Mouse (Mus musculus) embryo, embryonic 11.5 days (tissue): ENCODE data around the gene Pdcd4.
"Not testable (repeated sequence)": the region's sequence is repeated elsewhere in the genome, so short reads cannot be mapped to it uniquely, and the experiment has no call there.

ENCODE experiments used
- DNase-seq: peaks from one replicate; pipeline ENCODE4 v3.0.0-alpha.2; 2012; ENCODE audit warnings: low read depth, low spot score

The Pdcd4 gene

DNA sequence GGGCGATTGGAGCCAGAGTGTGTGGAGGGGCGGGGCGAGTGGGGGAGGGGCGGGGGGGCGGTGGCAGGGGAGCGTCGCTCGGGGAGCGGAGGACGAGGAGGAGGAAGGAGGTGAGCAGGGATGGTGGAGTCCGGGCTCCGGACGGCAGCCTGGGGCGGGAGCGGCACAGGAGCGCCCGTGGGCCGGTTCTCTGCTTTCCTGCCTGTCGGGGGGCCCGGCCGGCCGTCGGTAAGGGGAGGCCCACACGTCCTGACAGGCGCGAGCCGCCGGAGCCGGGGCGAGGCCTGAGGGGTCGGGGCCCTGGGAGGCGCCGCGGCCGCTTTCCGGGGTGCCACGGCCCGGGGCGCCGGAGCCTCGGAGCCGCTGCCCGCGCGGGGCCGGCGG lies 52.7 kb downstream of the Pdcd4 start:
- no peak for DNase-seq

DNA sequence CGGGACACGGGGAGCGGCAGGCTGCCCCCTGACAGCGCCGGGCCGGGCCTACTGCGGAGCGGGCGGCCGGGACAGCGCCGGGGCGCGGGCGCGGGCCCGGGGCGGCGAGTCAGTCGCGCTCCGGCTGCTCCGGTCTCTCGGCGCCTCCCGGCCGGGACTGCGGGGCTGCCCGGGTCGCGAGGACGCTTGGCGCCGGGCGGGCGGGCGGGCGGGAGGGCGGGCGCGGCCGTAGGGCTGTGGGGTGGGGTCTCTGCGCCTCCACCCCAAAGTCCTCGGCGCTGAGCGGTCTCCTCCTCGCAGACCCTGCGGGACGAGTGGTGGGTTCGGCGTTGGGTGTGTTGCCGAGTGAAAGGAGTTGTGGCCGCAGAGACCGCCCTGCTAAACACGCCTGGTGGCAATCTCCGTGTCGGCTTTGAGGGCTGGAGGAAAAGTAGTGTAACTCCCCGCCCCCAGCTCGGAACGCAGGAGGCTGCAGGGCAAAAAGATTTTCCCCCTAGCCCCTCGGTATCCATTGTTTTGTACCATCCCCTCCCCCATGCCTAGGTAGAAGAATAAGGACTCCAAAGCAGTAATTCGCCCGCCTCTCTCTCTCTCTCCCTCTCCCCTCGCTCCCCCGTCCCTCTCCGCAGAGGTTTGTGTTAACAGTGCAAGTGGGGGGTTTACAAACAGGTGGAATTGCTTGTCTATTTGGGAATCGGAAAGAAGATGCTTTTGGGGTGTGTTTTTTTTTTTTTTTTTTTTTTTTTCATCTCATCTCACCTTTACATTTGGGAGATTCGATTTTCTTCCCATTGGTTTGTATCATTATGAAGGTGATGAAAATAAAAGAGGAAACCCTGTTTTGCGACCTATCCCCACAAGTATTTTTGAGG lies 53.4 kb downstream of the Pdcd4 start:
- no peak for DNase-seq

DNA sequence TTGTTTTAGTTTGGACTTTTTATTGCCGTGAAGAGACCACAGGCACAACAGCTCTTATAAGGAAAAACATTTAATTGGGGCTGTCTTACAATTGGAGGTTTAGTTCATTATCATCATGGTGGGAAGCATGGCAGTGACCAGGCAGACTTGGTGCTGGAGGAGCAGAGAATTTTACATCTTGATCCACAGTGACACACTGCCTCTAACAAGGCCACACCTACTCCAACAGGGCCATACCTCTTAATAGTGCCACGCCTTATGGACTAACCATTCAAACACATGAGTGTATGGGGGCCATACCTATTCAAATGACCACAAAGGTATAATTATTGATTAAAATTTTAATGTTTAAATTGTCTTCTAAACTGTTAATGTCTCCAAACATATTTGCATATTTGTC lies 65.5 kb downstream of the Pdcd4 start:
- DNase-seq, result no peak

DNA sequence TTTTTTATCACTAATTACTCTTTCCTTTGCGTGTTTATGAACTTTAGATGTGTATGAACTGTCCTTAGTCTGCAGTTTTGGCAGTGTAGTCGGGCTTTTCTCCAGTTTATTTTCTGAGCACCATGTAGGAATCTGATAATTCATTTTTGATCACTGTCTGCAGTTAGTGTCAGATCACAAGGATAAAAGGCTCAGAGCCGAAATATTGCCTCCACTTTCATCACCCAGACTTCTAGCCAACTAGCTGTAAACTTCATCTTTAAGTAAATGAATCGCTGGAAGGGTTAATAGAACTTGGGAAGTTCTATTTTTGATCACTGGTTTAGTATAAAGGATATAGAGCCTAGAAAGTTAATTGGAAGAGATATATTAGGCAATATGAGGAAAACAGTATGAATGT lies 70.5 kb downstream of the Pdcd4 start:
- DNase-seq, result no peak

DNA sequence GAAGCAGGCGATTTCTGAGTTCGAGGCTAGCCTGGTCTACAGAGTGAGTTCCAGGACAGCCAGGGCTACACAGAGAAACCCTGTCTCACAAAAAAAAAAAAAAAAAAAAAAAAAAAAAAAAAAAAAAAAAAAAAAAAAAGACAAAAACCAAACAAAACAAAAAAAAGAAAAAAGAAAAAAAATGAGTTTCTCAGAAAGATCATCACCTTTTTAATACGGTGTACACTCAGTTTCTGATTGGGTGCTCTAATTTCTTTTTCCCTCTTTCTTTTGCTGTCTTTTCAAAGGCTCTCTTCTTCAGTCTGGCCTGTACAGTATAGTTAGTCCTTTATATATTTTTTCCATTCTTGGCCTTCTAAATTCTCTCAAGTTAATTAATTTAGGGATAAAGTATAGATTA lies 72.3 kb downstream of the Pdcd4 start:
- not testable (repeated sequence) for DNase-seq

DNA sequence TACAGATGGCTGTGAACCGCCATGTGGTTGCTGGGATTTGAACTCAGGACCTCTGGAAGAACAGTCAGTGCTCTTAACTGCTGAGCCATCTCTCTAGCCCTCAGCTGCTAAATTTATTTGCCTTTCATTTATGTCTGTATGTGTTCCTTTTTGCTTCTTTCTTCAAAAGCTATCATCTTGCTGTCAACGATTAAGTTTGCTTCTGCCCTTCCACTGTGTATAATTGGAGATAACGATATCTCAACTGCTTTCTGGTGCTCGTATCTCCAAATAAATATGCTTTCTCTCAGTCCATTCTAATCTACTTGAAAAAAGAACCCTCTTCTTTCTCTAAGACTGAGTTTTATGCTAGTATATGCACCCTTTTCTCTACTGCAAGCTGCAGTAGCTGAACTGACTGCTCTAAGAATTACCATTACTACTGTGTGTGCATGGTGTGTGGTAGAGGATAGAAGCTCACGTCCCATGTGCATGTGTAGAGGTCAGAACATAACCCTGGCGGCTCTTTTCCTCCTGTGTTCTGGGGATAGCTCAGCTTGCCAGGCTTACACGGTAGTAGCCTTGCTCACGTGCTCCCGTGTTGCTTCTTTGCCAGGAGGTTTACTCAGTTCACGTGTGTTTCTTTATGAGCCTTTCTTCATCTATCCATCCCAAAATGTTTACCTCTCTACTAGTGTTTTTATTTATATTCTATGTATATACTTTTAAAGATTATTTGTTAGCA lies 73.0 kb downstream of the Pdcd4 start:
- no peak for DNase-seq

DNA sequence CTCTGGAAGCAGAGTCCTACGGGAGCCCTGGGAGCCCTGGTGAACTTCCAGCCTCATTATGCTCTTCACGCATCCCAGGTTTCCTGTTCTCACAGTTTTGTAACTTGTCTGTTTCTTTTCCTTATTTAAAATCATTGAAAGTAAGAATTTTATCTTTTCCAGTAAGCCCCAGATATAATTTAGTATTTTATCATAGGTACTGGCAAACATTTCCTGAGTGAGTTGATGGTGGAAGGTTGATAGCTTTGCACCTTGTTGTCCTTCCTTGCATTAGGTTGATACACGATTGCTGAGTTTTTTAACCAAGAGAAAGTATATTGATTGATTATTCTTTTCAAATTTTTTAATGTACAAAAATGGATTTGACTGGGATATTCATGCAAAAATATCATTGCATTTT lies 77.2 kb downstream of the Pdcd4 start:
- DNase-seq, result no peak

DNA sequence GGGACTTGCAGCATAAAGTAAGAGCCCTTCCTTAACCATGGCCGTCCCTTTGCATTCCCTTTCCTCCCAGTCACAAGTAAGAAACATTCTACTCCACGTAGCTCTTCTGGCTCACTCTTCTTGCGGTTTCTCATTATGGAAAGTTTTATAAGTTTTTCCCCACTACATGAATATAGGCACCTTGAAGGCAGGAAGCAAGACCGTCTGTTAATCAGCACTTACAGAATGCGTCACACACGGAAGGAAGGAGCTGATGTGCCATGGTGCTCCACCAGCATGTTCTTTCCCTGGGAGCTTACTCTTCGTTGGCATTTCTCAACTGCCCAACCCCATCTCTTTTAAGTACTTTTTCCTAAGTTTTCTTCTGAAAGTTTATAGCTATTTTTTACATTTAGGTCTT lies 79.9 kb downstream of the Pdcd4 start:
- DNase-seq, result no peak

DNA sequence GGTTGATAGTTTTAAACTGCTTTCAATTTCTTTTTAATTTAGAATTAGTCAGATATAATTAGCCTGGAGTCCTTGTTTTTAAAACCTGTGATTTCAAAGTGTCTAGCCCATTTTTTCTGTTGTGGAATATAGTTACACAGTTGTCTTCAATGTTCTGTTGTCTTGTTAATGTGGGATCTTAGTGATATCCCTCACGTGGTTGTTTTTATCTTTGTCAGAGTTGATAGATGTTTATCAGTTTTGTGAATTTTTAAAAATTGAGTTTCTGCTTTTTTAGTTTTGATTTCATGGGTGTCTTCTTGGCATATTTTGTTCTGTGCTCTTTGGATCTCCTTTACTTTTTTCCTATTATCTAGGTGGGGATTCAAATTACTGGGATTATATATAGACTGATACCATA lies 81.6 kb downstream of the Pdcd4 start:
- DNase-seq, result no peak
